Mouse (Mus musculus) intestine, embryonic 15.5 days (tissue): ENCODE measurements around the gene Cyyr1. TPM values are rescaled to one million over a fixed set of nuclear protein-coding genes. Genes with fewer than 3 reads are reported as not detected.

Experiments used
- ATAC-seq: fragments of 200-750 bp; cut with Nextera tagmentation; 2 replicates; pipeline ENCODE4 v1.8.0; 2017; ENCODE audit warnings: moderate TSS enrichment, moderate library complexity
- H3K27ac ChIP-seq: fragments of 300-500 bp; sonication (generic); 2 replicates; pipeline ENCODE4 v1.5.1; 2015; ENCODE audit warnings: mild to moderate bottlenecking, inconsistent platforms
- H3K27me3 ChIP-seq: fragments of 300-500 bp; sonication (generic); replicated peaks from 2 replicates; pipeline ENCODE4 v1.6.1; 2015; ENCODE audit warnings: inconsistent platforms
- H3K36me3 ChIP-seq: fragments of 300-500 bp; sonication (generic); 2 replicates; pipeline ENCODE4 v1.6.1; 2015; ENCODE audit warnings: inconsistent platforms
- H3K4me1 ChIP-seq: fragments of 300-500 bp; sonication (generic); replicated peaks from 2 replicates; pipeline ENCODE4 v1.6.1; 2015; ENCODE audit warnings: inconsistent platforms
- H3K4me2 ChIP-seq: fragments of 300-500 bp; sonication (generic); replicated peaks from 2 replicates; pipeline ENCODE4 v1.6.1; 2015; ENCODE audit warnings: mild to moderate bottlenecking, inconsistent platforms
- H3K4me3 ChIP-seq: fragments of 300-500 bp; sonication (generic); replicated peaks from 2 replicates; pipeline ENCODE4 v1.5.1; 2015; ENCODE audit warnings: inconsistent platforms
- H3K9ac ChIP-seq: fragments of 300-500 bp; sonication (generic); 2 replicates; pipeline ENCODE4 v1.6.1; 2015; ENCODE audit warnings: inconsistent platforms
- H3K9me3 ChIP-seq: fragments of 300-500 bp; sonication (generic); 2 replicates; pipeline ENCODE4 v1.6.1; 2016; ENCODE audit warnings: inconsistent platforms
- WGBS: fragments of 180-500 bp; shearing (Covaris S2); methylation state at CpG from one replicate; pipeline ENCODE4 v1.1.7; 2015; 5-methylcytosine and 5-hydroxymethylcytosine counted together
- polyA plus RNA-seq: library from polyadenylated mRNA; unstranded; fragments of >200 nt; fragmentation: Nextera tagmentation; extraction: Ambion mirVana; gene quantifications from 2 replicates; pipeline ENCODE4 v1.2.1, GENCODE M21; 2015

The Cyyr1 gene
- polyA plus RNA-seq, 1 experiment from 2014 or later, result 4.2 TPM

DNA sequence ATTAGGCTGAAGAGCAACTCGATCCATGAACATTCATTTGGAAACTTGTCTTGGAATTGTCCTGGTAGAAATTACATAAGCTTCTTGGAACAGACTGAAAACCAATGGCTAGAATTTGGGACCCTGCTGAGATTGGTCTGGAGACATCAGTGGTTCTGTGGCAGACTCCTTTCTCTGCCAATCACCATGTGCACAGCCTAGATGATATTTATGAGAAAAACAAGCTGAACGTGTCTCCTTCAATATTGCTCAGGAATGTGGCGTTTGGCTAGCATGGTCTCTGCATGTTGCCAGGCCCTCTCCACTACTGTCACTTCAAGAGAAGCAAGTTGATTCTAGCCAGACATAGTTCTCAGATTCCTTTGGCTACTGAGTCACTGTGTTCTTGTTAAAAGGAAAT, 107.4 kb downstream of the Cyyr1 start:
- H3K4me2 ChIP-seq, result no peak overlapping the region
- no peaks in the 10 kb centered on the region for H3K27me3 ChIP-seq
- no peak for ATAC-seq
- H3K9ac ChIP-seq, result no peak overlapping the region
- 60% methylated on average over 3 of the region's 3 CpGs for WGBS
- no peaks in the 10 kb centered on the region for H3K36me3 ChIP-seq
- no peaks in the 10 kb centered on the region for H3K9me3 ChIP-seq
- no peak overlapping the region for H3K4me3 ChIP-seq
- H3K4me1 ChIP-seq, result no peaks in the 10 kb centered on the region
- no peak overlapping the region for H3K27ac ChIP-seq

DNA sequence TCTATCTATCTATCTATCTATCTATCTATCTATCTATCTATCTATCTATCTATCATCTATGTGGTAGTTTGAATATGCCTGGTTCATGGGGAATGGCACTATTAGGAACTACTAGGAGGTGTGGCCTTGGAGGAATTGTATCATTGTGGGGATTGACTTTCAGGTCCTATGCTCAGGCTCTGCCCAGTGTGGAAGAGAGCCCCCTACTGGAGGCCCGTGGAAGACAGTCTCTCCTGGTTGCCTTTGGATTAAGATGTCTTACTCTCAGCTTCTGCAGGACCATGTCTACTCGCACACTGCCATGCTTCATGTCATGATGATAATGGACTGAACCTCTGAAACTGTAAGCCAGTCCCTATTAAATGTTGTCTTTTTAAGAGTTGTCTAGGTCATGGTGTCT, 117.8 kb downstream of the Cyyr1 start:
- Histone ChIP-seq H3K27ac (no peak overlapping the region), H3K36me3 (no peaks in the 10 kb centered on the region), H3K9me3 (no peaks in the 10 kb centered on the region), H3K4me3 (no peak overlapping the region), H3K4me2 (no peak overlapping the region), H3K4me1 (no peaks in the 10 kb centered on the region), H3K27me3 (no peaks in the 10 kb centered on the region), H3K9ac (no peak overlapping the region)
- 62% methylated on average over 2 of the region's 2 CpGs for WGBS
- ATAC-seq, result no peak

DNA sequence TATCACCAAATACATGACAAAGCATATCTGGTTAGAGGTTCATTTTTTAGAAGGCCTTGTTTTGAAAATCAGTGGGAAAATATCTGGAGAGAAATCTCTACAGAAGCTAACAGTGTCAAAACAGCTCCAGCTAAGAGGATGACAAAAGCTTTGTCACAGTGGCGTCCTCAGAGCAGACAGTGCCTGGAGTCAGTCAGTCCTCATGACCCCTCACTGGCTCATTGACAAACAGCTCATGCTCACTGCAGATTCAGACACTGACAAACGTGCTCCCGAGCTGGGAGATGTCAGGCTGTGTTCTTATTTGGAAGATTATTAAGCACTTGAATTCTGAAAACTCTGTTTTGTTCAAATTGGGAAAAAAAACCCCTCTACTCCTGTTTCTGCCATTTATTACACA, 124.0 kb downstream of the Cyyr1 start:
- no peak overlapping the region for H3K27ac ChIP-seq
- H3K36me3 ChIP-seq, result no peaks in the 10 kb centered on the region
- H3K4me3 ChIP-seq, result no peak overlapping the region
- no peaks in the 10 kb centered on the region for H3K27me3 ChIP-seq
- H3K9me3 ChIP-seq, result no peaks in the 10 kb centered on the region
- H3K9ac ChIP-seq, result no peak overlapping the region
- 33% methylated on average over 3 of the region's 3 CpGs for WGBS
- H3K4me1 ChIP-seq, result no peaks in the 10 kb centered on the region
- ATAC-seq, result no peak
- no peak overlapping the region for H3K4me2 ChIP-seq

DNA sequence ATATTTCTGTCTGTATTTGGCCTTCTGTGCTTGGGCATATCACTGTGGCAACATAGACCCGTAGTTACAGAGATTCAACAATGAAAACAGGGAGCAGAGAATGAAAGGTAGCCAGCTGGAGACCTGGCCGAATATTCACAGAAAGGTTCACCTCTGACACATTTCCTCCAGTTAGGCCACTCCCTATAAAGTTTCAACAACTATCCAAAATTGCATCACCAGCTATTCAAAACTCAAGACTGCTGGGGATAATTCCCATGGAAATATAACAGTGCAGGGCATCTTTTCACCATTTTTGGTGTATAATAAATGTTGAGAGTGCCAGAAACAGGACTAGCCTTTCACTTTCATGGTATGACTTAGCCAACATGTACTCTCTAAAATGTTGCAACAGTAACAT, 130.3 kb downstream of the Cyyr1 start:
- Histone ChIP-seq H3K9me3 (no peaks in the 10 kb centered on the region), H3K4me3 (no peak overlapping the region), H3K36me3 (no peaks in the 10 kb centered on the region), H3K4me1 (no peaks in the 10 kb centered on the region), H3K27ac (no peak overlapping the region), H3K9ac (no peak overlapping the region), H3K4me2 (no peak overlapping the region), H3K27me3 (no peaks in the 10 kb centered on the region)
- ATAC-seq, result no peak
- WGBS, result 81% methylated on average over 2 of the region's 2 CpGs

DNA sequence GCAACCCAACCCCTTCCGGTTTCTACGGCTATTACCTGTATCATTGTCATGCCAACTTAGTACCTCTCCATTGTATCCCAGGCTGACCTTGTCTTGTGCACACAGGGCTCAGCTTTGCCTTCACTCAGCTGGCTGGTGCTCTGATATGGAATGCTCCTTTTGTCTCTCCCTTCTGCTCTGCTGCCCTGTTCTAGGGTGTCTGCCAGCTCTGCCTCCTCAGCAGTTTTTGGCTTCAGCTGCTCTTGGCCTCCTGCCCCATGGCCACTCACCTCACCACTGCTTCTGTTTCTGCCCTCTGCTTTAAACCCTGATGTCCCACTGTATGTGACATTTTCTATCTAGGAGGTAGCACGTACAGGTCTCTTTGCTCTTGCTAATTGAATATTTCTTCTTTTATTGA, 137.8 kb downstream of the Cyyr1 start:
- Histone ChIP-seq H3K4me2 (no peak overlapping the region), H3K9ac (no peak overlapping the region), H3K4me3 (no peak overlapping the region), H3K27me3 (no peaks in the 10 kb centered on the region), H3K27ac (no peak overlapping the region), H3K36me3 (no peaks in the 10 kb centered on the region), H3K9me3 (no peaks in the 10 kb centered on the region), H3K4me1 (no peaks in the 10 kb centered on the region)
- no peak for ATAC-seq
- WGBS, result 87% methylated on average over 3 of the region's 3 CpGs

DNA sequence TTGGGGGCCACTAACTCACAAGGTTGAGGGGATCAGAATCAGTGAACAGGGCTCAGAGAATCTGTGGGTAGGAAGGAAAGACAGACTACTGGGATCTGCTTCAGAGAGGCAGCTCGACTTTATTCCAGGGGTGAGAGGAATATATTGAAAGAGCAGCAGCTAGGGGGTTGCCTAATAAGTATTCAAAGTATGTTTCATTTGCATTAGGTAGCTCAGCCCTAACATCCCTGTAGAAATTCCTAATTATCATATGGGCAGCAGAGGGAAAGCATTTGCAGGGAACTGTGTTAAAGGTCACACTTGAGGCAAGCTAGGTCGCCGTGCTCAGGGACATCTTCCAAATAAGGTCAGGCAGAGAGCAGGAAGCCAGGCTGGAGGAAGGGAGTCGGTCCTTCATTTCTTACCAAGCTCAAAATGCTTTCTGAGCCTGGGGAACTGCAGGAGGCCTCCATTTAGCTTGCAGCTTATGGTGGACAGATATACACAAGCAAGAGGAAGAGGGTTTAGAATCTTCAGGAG, 159.7 kb downstream of the Cyyr1 start:
- WGBS, result 21% methylated on average over 4 of the region's 4 CpGs
- no peak for ATAC-seq

DNA sequence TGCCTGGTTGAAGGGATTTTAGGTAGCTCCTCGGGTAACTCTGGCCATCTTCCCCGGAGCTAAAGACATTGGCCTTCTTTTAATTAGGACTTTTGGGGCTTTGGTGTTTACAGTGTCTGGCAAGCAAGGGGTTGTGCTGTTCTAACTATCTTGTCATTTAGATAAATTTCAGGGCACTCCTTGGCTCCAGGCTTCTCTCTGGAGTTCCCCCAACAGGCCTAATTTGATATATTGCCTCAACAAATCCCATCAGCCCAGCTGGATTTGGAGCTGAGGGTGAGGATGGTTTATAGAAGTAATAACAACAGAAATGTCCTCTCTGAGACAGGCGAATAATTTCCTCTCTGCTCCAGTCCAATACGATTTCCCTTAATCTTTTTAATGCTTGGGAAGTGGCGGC, 166.4 kb downstream of the Cyyr1 start:
- no peaks in the 10 kb centered on the region for H3K9me3 ChIP-seq
- ATAC-seq, result no peak
- no peak overlapping the region for H3K27ac ChIP-seq
- H3K9ac ChIP-seq, result no peak overlapping the region
- no peak overlapping the region for H3K4me2 ChIP-seq
- H3K4me1 ChIP-seq, result no peaks in the 10 kb centered on the region
- H3K36me3 ChIP-seq, result no peaks in the 10 kb centered on the region
- WGBS, result 25% methylated on average over 5 of the region's 5 CpGs
- H3K27me3 ChIP-seq, result no peaks in the 10 kb centered on the region
- H3K4me3 ChIP-seq, result no peak overlapping the region

More for the DNA sequence above, 159.7 kb downstream of the Cyyr1 start:
- H3K9ac ChIP-seq, result no peak overlapping the region
- no peak overlapping the region for H3K4me2 ChIP-seq
- no peak overlapping the region for H3K4me3 ChIP-seq
- no peak overlapping the region for H3K27ac ChIP-seq
- no peaks in the 10 kb centered on the region for H3K4me1 ChIP-seq
- H3K9me3 ChIP-seq, result no peaks in the 10 kb centered on the region
- H3K36me3 ChIP-seq, result no peaks in the 10 kb centered on the region
- no peaks in the 10 kb centered on the region for H3K27me3 ChIP-seq

Other genes starting within 250 kb of the Cyyr1 start
- 29.6 and 31.4 TPM in 2 replicates for gene Adamts1, start 249.7 kb upstream of the Cyyr1 start, polyA plus RNA-seq